Mouse (Mus musculus) heart, postnatal 36 days (tissue): ENCODE data around the gene Ptrhd1. TPM values are rescaled to one million over a fixed set of nuclear protein-coding genes. Genes with fewer than 3 reads are reported as not detected.

Experiments used
- DNase-seq, 2 experiments: peaks; one replicate each; pipeline ENCODE4 v3.0.0; 2021 to 2022
- intact Hi-C: fragments of 180-260 bp; cut with DNase I; formaldehyde crosslinking; loops from one replicate; pipeline ENCODE4 v1.15.1; 2025
- total RNA-seq, 2 experiments: library from RNA; stranded (reverse); gene quantifications; 2 replicates each; pipeline ENCODE4 v1.2.3; 2021

Gene Ptrhd1
- total RNA-seq, result 1 to 10 TPM; 4.0 to 4.1 TPM

DNA sequence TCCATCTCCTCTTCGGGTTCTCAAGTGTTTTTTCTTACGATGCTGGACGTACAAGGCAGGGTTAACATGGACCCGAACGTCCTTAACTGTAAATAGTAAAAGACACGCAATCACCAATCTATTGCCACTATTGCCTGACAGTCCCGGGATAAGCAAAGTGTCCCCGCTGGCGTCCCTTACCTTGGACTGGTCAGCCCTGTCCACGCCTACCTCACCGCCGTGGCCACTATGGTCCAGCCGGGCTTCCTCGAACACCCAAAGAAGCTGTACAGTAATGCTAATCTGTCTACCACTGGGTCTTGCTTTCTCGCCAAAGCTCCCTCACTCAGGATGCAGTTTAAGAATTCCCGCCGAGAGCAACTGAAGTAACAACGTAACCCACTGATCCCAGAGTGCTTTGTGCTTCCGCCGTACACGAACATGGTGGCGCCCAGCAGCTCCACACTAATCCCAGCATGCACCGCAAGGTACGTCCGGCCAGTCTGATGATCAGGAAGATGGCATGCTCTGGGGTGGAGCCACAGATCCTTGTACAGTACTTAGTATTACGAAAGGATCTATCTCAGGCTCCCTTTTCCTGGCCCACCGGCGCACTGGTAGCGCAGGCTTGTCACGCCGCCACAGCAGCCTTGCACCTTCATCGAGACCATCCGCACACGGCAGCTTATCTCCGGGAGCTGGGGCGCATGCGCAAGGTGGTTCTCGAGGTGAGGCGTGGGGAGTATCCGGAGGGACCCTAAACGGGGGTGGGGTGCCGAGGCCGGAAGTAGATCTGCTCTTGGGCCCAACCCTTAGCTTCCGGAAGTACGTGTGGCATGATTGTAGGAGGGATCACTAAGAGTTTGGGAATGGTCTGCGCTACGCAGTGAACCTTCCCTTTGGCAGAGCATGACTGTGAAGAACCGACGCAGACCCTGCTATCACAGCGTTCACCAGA, at the start of gene Ptrhd1, which contains the start of gene Cenpo:
Gene Ptrhd1, plus strand, starts transcription at position 456 of the 937 bp plus-strand sequence.
Gene Cenpo, minus strand, starts transcription at position 723 of the 937 bp plus-strand sequence.
- intact Hi-C loops, result loop anchor here (5.0 to 10.0 kb wide), 2 partner anchors 243 to 691 kb away; partner anchors contain the start of gene Ncoa1
- peak; percentile 98 to 99 for DNase-seq

DNA sequence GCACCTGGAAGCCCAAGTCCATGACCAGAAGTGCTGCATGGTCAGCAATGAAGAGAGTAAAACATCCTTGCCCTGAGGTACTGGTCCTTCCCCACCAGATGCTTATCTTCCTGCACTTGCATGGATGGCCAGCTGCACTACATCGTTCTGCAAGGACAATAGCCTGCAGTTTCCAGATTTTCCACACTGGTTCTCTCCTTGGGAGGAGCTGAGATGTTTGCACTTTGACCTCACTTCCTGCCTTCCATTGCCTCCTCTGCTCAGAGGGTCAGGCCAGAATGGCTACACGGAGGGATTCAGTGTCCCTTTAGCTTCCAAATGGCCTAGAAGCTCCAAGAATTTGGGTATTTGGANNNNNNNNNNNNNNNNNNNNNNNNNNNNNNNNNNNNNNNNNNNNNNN, 49.2 kb upstream of the Ptrhd1 start:
- no peak for DNase-seq
- intact Hi-C loops, result no loop called here

DNA sequence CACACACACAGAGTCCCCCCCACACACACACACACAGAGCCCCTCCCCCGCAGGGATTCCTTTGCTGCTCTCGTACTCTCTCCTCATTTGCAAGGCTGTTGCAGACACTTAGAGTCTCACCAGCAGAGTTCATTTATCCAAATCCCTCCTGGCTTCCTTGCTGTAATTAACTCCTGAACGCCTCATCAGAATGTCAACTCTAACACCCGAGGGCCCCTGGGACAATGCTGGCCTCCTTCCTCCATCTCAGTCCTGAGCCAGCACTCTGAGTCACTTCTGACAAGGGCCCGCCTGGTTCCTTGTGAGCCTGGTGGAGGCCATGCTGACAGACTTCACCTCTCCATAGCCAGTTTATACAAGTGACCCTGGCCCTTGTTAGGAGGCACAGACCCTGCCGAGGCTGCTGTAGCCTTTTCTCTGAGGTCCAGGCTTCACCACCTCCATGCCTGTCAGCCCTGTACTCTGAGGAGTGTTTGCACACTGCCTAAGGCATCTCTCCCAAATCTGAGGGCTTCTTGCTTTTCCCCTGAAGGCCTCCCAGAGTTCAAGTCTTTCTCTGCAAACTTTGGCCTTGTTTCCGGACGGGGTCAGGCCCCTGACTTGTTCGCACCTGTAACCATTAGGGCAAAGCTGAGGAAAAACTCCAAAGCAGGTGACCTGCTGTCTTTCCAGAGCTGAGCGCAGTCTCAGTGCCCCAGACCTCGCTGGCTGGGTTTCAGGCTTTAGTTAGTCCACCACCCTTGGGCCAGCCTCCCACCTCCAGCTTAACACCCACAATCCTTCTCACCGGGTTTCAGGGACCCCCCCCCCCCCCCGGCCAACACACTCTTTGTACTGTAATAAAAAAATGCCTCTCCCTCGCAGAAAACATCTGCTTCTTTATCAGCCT, 45.4 kb upstream of the Ptrhd1 start:
- peak; percentile 75 to 78 for DNase-seq
- intact Hi-C loops, result no loop called here

DNA sequence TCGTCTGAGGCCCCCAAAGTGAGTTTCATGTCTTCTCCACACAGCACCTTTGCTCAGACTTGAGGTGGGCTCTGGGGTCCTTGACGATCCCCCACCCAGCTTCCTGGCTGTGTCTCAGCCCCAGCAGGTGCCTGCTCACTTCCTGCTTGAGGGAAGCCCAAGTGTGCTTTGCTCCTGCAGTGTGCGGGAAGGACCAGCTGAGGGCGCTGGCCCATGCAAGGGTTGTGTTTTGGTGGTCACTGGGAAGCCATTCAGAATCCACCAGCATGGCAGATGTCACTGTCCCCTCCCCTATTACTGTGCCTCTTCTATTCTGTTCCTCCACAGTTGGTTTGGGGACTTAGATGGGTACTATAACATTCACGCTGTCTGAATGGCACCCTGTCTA, 44.8 kb upstream of the Ptrhd1 start:
- intact Hi-C loops, result no loop called here
- no peak for DNase-seq

DNA sequence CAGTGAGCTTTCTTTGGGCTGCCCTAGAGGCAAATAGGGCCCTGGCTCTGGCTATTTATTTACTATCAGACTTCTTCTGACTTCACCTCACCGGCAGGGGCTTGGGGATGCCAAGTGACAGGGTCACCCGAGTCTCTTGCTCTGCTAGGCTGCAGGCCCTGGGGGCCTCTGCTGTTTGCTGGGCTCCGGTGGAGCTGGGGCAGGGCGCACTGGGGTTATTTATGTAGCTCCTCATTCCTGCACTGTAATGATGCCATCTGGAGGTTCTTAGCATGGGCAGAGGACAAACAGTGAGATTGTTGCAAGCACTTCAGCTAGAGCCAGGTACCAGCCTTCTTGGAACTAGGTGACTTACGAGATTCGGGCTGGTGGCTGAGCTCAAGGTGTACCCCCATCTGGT, 41.3 kb upstream of the Ptrhd1 start:
- DNase-seq, result no peak
- intact Hi-C loops, result no loop called here

DNA sequence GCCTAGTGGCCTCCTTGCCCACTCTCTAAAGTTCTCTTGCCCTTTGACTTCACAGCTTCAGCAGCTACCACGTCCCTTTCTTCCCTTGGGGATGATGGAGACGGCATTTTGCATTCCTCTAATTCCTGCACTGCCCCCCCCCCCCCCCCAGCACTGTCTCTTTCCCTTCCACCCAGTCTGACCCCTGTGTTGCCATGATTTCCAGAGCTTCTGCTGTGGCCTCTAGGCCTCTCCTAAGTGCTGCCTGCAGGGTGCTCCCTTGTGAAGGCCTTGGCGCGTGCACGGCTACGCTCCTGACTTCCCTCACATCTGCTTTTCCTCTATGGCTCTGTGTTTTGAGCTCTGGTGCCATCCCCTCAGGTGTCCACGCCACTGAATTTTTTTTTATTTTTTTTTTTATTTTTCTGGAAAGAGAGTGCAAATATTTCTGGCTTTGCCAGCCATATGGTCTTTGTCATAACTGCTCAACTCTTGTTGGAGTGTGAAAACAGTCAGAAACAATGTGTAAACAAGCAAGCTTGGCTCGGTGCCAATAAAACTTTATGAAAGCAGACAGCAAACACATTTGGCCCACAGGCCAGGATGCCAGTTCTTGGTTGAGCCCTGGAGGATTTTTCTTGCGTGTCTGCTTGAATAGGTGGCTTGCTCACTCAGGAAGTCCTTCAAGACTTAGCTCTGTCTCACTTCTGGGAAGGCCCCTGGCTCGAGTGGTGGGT, 40.6 kb upstream of the Ptrhd1 start:
- DNase-seq, result no peak
- intact Hi-C loops, result no loop called here

DNA sequence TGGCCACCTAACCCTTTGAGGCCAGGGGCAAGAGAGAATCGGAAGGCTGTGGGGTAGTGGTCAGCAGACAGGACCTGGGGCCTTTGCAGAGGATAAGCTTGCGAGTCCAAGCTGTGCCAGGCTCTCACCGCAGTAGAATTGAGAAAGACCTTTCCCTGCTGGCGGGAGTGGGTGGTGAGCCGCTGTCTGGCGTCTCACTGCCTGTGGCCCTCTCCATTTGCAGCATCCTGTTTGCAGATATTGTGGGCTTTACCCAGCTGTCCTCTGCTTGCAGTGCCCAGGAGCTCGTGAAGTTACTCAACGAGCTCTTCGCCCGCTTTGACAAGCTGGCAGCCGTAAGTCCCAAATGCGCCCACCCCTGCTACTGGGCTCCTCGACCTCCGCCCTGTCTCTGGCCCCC, 39.2 kb upstream of the Ptrhd1 start:
- intact Hi-C loops, result no loop called here
- no peak for DNase-seq

DNA sequence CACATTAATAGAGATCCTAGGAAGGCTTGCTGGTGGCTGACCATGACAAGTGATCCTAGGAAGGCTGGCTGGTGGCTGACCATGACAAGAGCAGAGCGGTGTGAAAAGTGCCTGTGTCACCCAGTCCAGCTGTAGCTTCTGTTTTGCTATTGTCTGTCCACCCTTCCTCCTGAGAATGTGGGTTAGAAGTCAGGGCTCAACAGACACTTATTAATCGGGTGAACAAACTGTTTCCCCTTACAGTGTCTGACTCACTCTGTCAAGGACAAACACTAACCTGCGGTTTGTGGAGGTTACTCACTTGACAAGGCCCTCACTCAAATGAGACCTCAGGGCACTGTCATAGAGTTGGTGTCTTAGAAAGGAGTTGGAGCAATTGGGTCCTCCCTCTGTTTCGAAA, 35.1 kb upstream of the Ptrhd1 start:
- no peak for DNase-seq
- intact Hi-C loops, result no loop called here

DNA sequence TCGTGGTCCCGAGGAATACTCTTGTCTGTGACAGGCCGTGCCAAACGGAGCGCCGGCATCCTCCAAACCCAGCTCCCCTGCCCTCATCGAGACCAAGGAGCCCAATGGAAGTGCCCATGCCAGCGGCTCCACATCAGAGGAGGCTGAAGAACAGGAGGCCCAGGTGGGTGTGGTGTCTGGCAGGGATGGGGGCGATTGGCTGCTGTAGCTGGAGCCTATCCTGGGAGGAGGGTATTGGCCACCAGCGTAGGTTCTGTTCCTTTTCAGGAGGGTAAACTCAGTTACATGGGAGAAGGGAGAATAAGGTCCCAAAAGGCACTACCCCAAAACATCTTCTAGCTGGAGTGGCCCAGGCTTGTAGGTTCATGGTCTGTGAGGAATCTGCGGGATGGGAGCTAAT, 34.6 kb upstream of the Ptrhd1 start:
- no peak for DNase-seq
- intact Hi-C loops, result no loop called here

DNA sequence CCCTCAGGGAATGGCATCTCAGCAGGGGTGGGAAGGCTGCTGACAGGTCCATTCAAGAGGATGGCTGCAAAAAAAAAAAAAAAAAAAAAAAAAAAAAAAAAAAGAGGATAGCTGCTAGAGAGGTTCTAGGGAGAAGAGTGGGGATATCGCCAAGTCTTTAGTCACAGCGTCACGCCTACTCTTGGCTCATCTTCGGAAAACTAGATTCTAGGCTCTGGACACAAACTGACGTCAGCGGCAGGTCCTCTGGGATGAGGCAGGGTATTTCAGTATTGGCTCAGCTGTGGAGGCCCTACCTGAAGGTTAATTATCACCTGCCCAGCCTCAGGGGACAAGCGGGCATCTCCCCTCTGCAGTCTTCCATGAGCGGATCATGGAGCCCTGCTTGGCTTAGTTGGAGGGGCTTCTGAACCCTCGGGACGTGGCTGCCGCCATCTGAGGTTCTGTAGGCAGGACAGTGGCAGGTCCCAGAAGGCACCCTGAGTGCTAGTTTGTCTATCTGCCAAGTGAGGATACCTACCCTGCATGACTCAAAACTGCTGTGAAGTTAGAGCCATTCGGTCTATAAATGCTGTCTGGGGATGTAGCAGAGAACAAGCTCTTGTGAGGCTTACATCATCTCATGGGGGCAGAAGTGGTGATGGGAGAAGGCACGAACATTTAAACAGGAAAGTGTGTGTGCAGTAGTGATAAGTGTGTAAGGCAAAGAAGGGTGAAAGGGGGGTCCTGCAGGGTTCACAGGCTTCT, 32.2 kb upstream of the Ptrhd1 start:
- intact Hi-C loops, result no loop called here
- peak; percentile 57 to 59 for DNase-seq

DNA sequence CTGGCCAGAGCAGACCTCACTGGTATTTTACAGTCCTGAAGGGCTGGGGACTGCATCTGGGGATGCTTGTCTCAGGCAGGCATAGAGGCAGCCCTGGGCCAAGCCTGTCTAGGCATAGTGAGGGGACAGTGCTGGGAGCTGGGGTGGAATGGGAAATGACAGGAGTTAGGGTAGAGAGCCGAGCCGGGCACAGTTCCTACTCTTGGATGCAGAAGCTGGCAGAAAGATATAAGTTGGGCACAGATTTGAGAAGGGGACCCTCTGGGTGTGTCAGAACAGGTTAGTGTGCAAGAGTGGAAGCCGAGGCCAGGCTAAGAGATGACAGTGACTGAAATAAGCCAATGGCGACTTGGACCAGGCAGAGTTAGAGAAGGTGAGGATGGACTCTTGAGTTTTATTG, 31.6 kb upstream of the Ptrhd1 start:
- no peak for DNase-seq
- intact Hi-C loops, result no loop called here

DNA sequence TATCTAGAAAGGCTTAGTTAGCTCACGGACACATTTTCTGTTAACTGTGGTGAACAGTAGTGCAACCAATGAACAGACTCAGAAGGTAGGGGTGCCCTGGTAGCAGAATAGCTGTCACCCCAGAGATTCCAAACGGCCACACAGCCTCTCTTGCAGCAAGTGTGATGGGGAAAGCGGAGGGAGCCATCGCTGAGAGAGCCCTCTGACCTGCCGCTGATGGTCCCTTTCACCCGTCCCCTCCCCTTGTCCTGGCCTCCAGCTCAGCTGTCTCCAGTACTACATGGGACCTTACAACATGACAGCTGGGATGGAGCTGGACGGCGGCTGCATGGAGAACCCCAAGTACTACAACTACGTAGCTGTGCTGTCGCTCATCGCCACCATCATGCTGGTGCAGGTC, 27.7 kb upstream of the Ptrhd1 start:
- DNase-seq, result no peak
- intact Hi-C loops, result no loop called here

DNA sequence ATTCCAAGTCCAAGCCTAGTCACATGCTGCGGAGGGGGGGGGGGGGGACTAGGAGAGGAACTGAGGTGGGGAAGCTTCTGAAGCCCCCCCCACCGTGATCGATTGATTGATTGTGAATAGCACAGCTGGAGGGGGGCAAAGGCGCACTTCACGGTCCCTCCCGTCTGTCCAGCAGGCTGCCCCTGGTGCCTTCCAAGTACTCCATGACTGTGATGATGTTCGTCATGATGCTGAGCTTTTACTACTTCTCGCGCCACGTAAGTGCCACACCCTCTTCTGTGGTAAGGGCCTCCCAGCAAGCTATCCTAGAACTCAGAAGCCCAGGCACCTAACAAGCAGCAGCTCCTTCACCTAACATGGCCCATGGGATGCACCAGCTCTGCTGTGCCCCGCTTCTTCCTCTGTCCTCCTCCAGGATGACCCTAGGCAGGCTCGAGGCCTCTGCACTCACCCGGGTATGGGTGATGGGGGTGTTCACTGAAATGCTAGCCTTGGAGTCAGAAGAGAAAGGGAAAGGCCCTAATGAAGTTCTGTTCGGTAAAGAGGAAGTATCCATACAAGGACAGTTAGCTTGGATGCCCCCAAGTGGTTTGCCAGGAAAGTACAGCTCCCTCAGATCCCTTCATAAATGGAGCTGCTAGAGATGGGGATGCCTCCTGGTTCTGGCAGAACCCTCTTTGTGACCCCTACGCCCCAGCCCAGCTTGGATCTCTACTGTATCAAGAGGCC, 25.3 kb upstream of the Ptrhd1 start:
- DNase-seq, result peak; percentile 57 to 69
- intact Hi-C loops, result loop anchor here (1.0 to 2.0 kb wide), 3 partner anchors 74 to 282 kb away; no protein-coding TSS in a partner anchor

DNA sequence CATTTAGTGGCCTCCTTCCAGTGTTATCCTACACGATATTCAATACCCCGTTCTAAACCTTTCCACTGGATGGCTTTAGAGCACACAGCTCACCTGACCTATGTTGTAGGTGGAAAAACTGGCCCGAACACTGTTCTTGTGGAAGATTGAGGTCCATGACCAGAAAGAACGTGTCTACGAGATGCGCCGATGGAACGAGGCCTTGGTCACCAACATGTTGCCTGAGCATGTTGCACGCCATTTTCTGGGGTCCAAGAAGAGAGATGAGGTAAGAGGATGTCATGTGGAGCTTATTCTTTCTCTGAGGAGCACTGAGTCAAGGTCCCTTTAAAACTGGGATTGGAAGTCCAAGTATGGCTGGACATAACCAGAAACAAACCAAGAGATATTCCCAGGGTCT, 24.6 kb upstream of the Ptrhd1 start:
- intact Hi-C loops, result loop anchor here (2.0 kb wide), 2 partner anchors 74 to 282 kb away; no protein-coding TSS in a partner anchor
- DNase-seq, result no peak

DNA sequence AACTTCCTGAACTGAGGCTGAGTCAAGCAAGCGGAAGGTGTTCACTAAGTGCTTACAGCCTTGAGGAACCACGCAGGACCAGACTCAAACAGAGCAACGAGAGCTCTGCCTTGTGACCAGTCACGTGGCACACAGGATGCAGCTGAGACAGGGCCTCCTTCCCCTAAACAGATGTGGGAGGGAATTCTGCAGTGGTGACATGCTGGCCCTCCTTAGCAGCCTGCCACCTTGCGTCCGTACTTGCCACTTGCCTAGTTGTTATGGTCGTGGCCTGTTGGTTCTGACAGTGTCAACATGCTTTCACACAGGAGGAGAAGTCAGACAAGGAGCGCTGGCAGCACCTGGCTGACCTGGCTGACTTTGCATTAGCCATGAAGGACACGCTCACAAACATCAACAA, 22.7 kb upstream of the Ptrhd1 start:
- intact Hi-C loops, result no loop called here
- no peak for DNase-seq

DNA sequence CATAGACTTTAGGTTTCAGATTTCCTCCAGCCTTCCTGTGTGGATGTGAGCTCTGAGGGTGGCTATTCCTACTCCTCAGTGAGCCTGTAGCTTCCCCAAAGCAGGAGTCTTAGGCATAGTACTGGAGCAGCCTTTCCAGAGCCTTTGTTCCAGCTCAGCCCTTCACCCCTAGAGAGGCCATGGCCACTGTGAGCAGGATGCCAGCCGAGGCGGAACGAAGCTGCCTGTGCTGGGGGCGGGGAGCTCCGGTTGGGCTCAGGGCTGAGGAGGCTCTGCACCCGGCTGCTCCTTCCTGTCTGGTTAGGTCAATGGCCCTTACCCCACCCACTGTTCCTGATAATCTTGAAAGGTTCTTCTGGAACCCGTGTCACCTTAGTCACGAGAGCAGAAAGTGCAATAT, 20.9 kb upstream of the Ptrhd1 start:
- intact Hi-C loops, result no loop called here
- DNase-seq, result no peak

DNA sequence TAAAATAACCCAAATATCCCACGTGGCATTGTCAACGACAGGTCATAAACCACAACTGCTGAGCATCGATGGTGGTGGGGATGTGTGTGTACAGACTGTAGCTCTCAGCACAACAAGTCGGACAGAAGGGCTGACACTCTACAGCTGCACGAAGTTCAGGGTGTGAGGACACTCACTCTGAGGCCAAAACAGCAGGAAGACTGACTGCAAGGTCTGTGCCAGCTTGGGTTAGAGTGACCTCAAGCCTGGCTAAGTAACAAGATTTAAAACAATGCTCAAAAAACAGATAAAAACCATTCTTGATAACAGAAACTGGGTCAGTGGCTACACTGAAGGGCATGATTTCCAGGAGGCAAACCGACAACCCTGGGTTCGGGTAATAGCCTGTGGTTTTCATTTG, 3.7 kb upstream of the Ptrhd1 start:
- intact Hi-C loops, result loop anchor here (5.0 to 10.0 kb wide), 2 partner anchors 247 to 695 kb away; partner anchors contain the start of gene Ncoa1
- no peak for DNase-seq

DNA sequence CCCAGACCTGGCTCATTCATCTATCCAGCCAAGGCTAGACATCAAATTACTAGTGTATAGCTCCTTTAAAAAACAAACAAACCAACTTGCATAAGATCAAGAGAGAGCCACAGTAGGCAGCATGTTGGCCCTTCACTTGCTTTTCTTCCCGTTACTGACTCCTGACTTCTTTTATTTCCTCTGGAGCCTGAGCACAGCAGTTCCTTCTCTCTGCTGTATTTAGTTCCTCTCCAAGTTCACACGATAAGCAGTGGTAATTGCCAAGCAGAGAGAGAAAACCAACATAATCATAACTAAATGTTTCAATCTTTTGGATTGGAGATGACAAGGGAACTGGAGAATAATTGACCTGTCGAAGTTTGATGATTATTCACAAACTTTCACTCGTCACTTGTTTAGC, 1.1 kb upstream of the Ptrhd1 start:
- no peak for DNase-seq
- intact Hi-C loops, result loop anchor here (5.0 to 10.0 kb wide), 2 partner anchors 245 to 692 kb away; partner anchors contain the start of gene Ncoa1

DNA sequence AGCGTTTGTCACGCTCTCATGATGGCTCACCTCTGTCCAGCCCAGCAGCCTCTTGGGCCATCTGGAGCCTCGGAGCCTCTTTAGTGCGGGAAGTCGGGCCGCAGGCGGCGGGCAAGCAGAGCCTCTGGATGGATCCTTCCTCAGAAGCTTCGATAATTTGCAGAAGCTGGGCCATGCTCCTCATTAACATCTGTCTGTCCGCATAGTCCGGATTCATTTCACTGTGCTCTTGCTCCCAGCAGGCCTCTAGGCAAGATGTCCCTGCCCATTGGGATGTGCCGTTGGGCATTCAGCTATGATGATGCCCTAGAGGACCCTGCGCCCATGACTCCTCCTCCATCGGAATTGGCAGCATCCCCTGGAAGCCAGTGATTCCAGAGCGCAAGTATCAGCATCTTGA, 3.7 kb downstream of the Ptrhd1 start:
- intact Hi-C loops, result loop anchor here (10.0 kb wide), 1 partner anchor 687 kb away; no protein-coding TSS in a partner anchor

More for the DNA sequence above, 3.7 kb downstream of the Ptrhd1 start:
- no peak for DNase-seq
